Mouse (Mus musculus): ENCODE measurements at regions not wholly inside any gene's neighbourhood (a gene's known extent, or its start where the extent isn't known, plus 50 kb on each side); places are given as distances from the start of the nearest gene placed in this dataset.

GRCm38 (mm10) chr13:115671685-115672084, 569.9 kb upstream of the Itga1 start:
- DNase-seq: no peak

DNA sequence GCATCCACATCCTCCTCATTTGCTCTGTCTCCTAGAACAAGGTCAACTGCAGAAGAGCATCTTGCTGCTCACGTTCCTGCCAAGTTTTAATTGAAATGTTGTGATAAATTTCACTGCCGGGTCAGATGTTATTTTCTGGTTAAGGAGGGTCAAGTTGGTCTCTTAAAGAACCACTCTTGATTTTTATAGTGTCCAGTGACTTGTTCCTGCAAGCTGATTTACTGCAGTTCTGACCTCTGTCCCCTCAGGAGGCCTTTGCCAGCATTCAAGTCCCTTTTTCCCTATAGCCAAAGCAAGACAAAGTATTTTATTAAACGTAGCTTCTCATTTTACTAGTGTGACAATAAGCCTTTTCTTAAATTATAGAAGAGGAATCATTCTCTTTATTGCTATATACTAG, 567.8 kb upstream of the Itga1 start:
- no peak for DNase-seq

- DNase-seq: no peak
Measured at GRCm38 (mm10) chr13:115655134-115655533, 553.4 kb upstream of the Itga1 start.

DNA sequence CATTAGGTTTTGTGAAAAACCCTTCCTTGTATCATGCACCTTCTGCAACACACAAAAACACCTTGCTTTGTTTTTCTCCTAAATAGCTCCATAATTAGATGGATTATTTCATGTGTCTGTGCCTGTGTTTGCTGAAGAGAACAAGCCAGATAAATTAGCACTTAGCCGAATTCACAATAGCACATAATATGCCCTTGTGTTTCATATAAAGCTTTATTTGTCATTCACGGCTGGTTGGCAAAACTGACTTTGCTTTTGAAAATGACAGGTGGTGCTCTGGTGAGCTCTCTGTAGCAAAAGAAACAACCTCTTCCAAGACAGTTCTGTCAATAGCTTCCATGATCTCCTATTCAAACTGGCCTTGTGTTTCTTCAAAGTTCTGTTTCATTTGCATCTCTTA, 551.2 kb upstream of the Itga1 start:
- no peak for DNase-seq

DNA sequence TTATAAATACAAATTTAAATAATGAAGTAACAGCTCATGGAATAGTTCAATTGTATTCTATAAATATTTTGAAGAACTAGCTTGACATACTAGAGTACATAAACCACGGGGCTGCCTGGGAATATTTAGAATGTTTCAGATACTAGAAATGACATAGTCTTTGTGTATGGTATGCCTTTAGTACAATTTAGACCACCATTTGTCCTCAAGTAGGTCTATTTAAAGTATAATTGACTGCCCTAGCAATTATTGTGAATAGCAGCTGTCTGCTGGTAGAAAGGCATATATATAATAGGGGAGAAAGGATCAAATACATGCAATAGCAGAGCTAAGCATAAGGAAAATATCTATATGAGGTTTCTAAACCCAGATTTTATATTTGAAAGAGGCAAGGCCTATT, 550.6 kb upstream of the Itga1 start:
- no peak for DNase-seq

- no peak for DNase-seq
Measured at GRCm38 (mm10) chr13:115631410-115632105, 529.8 kb upstream of the Itga1 start.

GRCm38 (mm10) chr13:115630603-115631002, 528.8 kb upstream of the Itga1 start:
- no peak for DNase-seq

GRCm38 (mm10) chr13:115613174-115613573, 511.4 kb upstream of the Itga1 start:
- DNase-seq: no peak

DNA sequence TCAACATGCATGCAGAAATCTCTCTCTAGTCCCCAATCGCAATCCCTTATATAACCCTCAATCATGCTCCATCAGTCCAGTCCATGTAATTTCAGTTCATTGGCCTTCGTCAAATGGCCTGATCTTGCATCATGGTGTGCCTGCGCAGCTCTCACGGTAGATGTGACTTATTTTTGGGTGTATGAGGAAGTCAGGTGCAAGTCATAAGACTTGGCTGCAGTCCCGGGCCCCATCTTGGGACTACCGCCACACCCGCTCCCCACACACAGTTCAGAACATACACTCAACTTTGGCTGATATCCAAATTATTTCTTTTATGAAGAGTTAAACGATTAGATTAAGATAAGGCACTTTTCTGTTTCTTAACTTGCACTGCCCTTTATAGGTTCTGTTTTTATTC, 504.7 kb upstream of the Itga1 start:
- DNase-seq: no peak

DNA sequence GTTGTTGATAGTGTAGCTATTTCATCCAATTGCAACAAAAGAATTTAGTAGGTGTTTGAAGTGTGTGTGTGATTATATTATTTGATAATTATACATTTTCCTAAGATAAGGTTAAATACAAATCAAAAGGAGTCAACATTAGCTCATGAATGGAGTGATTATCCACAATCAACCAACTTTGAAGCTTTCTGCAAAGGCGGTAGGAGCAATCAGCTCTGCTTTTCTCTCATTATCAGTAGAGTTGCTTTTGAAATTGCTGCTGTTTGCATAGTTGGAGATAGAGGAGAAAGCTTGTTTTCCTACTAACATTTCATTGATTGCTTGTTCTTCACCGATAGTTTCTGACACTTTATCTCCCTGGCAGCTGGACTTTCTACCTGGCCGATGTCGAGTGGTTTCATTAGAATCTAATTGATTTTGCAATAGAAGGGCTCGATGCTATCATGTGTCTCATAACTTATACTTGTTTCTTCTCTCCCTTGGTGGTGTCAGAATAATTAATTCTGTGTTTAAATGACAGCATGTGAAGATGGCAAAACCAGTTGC, 493.4 kb upstream of the Itga1 start:
- DNase-seq: no peak

DNA sequence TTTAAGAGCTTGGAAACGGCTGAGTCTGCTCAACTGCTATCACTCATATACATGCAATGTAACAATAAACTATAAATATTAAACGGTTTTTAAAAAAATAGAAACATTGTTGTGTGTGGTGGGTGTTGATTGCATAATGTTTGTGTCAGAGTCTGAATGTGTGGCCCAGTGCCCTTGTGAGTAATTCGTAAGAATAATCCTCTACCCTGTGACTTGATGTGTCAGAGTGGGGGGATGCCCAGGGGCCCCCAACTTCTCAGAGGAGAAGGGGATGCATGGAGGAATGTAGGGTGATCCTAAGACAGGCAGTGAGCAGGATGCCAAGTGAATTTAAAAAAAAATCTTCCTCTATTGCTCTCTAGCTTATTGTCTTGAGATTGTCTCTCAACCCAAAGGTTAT, 474.2 kb upstream of the Itga1 start:
- DNase-seq: no peak

- DNase-seq: no peak
Measured at GRCm38 (mm10) chr13:115575052-115575891, 473.5 kb upstream of the Itga1 start.

- DNase-seq: no peak
Measured at GRCm38 (mm10) chr13:115541167-115541566, 439.4 kb upstream of the Itga1 start.

- DNase-seq: no peak
Measured at GRCm38 (mm10) chr13:115535900-115536299, 434.1 kb upstream of the Itga1 start.

DNA sequence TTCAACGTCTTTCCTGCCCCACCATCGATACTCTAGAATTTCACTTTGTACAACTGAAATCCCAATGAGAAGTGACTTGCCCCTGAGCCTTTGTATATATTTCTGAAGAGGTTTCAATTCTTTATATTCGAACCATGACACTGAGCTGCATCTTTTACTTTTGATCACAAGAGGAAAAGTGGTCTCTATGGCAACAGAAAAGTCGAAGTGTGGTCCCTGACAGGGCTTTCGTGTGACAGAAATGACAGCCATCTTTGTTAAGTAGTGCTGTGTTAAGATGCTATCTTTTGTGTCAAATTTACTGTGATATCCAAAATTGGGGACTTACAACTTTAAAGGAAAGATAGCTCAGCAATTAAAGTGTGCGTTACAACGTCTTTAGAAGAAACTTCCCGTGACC, 412.1 kb upstream of the Itga1 start:
- DNase-seq: no peak

DNA sequence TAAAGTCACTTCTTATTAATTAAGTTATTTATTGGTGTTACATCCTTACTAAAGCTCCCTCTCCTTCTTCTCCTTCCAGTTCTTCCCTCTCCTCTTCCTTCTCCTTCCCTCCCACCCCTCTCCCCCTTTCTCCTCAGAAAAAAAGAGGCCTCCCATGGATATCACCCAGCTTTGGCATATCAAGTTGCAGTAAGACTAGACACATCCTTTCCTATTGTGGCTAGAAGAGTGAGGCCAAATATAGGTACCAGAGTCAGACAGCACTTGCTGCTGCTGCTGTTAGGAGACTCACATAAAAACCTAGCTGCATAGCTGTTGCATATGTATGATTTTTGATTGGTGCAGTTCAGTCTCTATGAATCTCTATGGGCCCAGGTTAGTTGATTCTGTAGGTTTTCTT, 410.4 kb upstream of the Itga1 start:
- DNase-seq: no peak

DNA sequence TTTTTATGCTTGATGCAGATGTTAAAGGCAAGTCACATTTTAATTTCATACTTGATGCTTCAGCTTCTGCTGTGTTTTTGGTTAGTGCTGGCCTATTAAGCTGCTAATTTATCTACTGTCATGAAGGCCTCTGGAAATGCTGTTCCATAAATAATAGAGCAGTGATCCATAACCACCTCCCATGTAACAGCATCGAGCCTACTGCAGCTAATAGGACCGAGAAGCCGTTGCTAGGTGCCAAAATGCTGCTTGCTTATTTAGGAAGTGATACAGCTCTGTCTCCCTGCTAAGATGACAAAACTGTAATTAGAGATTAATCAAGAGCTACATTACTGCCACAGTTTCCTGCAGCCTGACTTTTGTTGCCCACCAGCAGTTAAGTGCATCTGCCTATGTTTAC, 406.9 kb upstream of the Itga1 start:
- no peak for DNase-seq

GRCm38 (mm10) chr13:115494399-115494798, 392.6 kb upstream of the Itga1 start:
- DNase-seq: no peak

GRCm38 (mm10) chr13:115475861-115476260, 374.1 kb upstream of the Itga1 start:
- DNase-seq: no peak

DNA sequence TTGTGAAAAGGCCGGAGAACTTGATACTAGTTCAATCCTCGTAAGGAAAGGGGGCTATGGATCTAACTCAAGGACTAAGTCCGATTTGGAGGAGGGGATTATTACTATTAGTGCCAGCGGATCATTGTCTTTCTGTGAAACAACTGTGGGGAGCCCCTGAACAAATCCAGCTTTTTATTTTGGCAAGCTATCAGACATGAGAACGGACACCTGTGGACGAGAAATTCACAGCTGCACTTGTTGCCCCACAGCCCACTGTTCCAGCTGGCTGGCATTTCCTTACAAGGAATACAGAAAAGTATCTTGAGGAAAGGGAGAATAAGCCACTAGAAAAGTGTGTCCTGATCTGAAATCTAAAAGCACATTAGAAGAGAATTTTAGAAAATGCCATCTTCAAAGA, 363.9 kb upstream of the Itga1 start:
- no peak for DNase-seq

DNA sequence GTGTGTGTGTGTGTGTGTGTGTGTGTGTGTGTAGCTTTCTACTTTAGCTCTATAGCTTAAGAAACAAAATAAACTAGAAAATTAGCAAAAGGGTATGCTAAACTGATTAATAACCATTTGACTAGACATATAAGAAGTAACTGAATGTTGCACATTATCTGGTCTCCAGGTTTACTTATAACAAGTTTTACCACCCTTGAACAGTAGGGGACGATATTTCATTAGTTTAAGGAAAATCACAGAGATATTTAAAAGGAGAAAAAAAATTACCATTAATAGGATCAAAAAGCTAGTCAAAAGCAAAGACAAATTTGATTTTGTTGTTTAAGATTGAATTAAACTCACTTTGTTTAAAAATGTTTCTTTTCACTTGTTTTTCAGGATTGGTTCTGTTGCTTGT, 349.5 kb upstream of the Itga1 start:
- no peak for DNase-seq

DNA sequence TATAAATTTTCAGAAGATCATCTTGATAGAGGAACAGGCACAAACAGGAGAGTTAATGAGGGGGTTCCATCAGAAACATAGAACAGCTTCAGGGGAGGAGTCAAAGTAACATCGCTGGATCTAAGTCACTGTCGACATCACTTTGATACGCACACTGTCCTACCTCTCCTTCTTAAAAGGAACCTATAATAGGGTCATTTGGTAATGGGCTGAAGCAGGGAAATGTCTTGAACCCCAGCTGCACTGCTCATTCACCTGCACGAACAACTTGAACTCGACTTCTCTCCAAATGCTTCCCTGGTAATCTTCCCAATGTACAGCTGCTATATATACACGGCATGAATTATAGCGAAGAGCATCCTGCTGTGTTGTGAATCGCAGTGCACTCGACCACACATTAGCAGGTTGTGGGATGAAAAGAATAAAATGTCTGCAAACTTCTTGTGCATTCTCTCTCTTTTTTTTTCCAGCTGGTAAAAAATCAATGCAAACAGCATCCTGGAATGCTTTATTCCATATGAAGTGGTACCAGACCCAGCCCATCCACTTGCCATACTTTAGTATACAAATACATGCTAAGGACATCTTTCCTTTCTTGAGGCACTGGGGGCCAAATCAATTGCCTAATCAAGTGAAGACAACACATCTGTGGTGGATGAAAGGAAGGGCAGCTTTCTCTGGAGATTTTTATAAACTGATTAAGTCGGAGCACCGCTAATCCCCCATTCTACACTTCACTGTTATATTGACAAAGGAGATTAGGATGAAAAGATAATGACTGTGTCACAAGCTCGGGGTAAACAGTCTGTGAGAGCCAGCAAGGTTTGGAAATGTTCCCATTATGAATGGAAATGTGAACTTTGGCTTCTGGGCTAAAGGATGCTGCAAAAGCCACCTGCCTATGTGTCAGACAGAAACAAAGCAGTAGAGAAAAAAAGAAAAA, 325.6 kb upstream of the Itga1 start:
- no peak for DNase-seq
